Mouse (Mus musculus) CH12.LX (cell line): ENCODE data around the gene Zfp758. TPM values are rescaled to one million over a fixed set of nuclear protein-coding genes. Genes with fewer than 3 reads are reported as not detected.
A peak's percentile ranks its signal among the peaks of the same experiment; 100 is the strongest.

ENCODE experiments used
- DNase-seq: peaks from one replicate; pipeline ENCODE4 v3.0.0-alpha.2; 2013; ENCODE audit errors: extremely low read depth
- H3K27ac ChIP-seq: 2 replicates; pipeline ENCODE4 v1.5.1; 2012; ENCODE audit warnings: low read depth, mild to moderate bottlenecking, control low read depth, moderate library complexity; ENCODE audit not compliant: insufficient read depth
- H3K27me3 ChIP-seq: replicated peaks from 2 replicates; pipeline ENCODE3; 2012; ENCODE audit warnings: inconsistent platforms
- H3K36me3 ChIP-seq, 2 experiments: replicated peaks in 1 of 2; 2 replicates each; pipeline versions ENCODE3 to v1.6.1; 2012; ENCODE audit warnings: inconsistent platforms in 1 of 2, low read length in 1 of 2, mild to moderate bottlenecking in 1 of 2, mixed read lengths in 1 of 2, moderate library complexity in 1 of 2; ENCODE audit not compliant: control insufficient read depth in 1 of 2, insufficient read depth in 1 of 2
- H3K4me1 ChIP-seq, 2 experiments: 2 replicates each; pipeline ENCODE4 v1.6.1; 2012; ENCODE audit warnings: inconsistent platforms in 1 of 2, moderate library complexity in 1 of 2; ENCODE audit not compliant: insufficient read depth in 2 of 2, control insufficient read depth in 1 of 2
- H3K4me2 ChIP-seq: 2 replicates; pipeline ENCODE4 v1.6.1; 2012; ENCODE audit warnings: low read depth, mild to moderate bottlenecking, control low read depth; ENCODE audit not compliant: poor library complexity, insufficient read depth, severe bottlenecking
- H3K4me3 ChIP-seq, 3 experiments: fragments of 150-350 bp in 1 of 3; sonication (generic) in 1 of 3; replicated peaks in 1 of 3; 2 replicates each; pipeline versions ENCODE3 to v1.5.1; 2011 to 2012; ENCODE audit warnings: low read depth in 2 of 3, low read length in 2 of 3, mild to moderate bottlenecking in 2 of 3, moderate library complexity in 2 of 3, control low read depth in 1 of 3, improper control_type of control experiment in 1 of 3, inconsistent platforms in 1 of 3, mixed read lengths in 1 of 3; ENCODE audit not compliant: poor library complexity in 1 of 3
- H3K79me2 ChIP-seq: replicated peaks from 2 replicates; pipeline ENCODE4 v1.6.1; 2012; ENCODE audit warnings: mild to moderate bottlenecking, moderate library complexity; ENCODE audit not compliant: control insufficient read depth, poor library complexity, insufficient read depth, severe bottlenecking; ENCODE audit errors: extremely low read depth
- H3K9ac ChIP-seq: 2 replicates; pipeline ENCODE4 v1.6.1; 2012; ENCODE audit warnings: low read depth, mild to moderate bottlenecking, control low read depth, moderate library complexity; ENCODE audit not compliant: insufficient read depth
- H3K9me3 ChIP-seq: replicated peaks from 2 replicates; pipeline ENCODE3; 2012; ENCODE audit warnings: low read length, inconsistent platforms, mixed read lengths
- ELF1 ChIP-seq: IDR thresholded peaks from 2 replicates; pipeline ENCODE4 v1.6.1; 2014; ENCODE audit warnings: low read depth, mild to moderate bottlenecking, inconsistent platforms, low read length, improper control_type of control experiment
- MXI1 ChIP-seq: IDR thresholded peaks from 2 replicates; pipeline ENCODE4 v1.6.1; 2011; ENCODE audit warnings: mild to moderate bottlenecking, low read depth, low read length, improper control_type of control experiment
- ZNF384 ChIP-seq: IDR thresholded peaks from 2 replicates; pipeline ENCODE4 v1.6.1; 2012; ENCODE audit warnings: low read depth, low read length, improper control_type of control experiment, inconsistent platforms
- dilution Hi-C: fragments of 300-500 bp; cut with MboI; formaldehyde crosslinking; loops from 2 replicates; pipeline ENCODE4 v1.14.3; 2020; ENCODE audit warnings: low sequenced_read_pairs; ENCODE audit not compliant: extremely low pct_unique_long_range_greater_than_20kb, extremely low pct_ligation_motif_present
- in situ Hi-C: fragments of 300-500 bp; cut with MboI; formaldehyde crosslinking; loops from 3 replicates; pipeline ENCODE4 v1.14.3; 2019; ENCODE audit warnings: low sequenced_read_pairs, low pct_ligation_motif_present, low pct_unique_long_range_greater_than_20kb, mixed read lengths
- polyA plus RNA-seq: library from polyadenylated mRNA; unstranded; fragments of >175 nt; gene quantifications from 2 replicates; pipeline ENCODE4 v1.2.1, GENCODE M21; 2012; ENCODE audit warnings: low read depth; ENCODE audit not compliant: insufficient read length
- total RNA-seq, 2 experiments: library from RNA; depleted of rRNA; stranded (reverse); fragments of 300-350 nt in 1 of 2; fragments of >200 nt in 1 of 2; gene quantifications; 2 replicates each; pipeline ENCODE4 v1.2.3; 2012 to 2014

The Zfp758 gene
- total and polyA plus RNA-seq, 3 experiments = 1.7 to 5.7 (median 2.1) TPM

DNA sequence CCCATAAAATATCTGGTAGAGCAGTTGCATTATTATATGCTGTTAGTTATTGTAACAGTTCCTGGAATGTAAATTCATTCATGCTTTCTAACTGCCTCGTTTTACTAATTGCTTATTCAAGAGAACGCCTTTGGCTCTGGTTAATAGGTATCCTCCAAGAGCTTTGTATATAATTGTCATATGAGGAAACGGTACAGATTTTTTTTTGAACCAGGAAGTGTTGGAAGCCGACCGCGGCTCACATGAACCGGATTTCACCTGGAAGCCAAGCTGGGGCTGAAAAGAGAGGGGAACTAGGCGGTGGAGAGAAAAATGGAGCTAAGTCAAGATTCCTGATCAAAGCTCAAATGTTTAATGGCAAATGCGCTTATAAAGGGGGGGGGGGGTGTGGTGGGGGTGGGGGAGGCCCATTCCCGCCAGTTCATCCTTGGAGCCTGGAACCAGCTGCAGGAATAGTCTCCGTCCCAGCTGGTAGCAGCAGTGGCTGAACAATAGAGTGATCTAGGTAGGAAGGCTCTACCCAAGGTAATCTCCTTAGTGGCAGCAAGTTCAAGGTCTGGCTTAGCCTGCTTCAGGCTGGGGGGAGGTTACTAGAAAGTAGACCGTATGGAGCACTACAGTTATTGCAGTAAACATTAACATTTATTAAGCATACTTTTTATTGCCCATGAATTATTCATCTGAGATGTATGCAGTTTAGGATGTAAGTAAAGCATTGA lies 63.5 kb downstream of the Zfp758 start:
- peak overlapping the region; percentile 30 to 90 (median 65) for H3K4me3 ChIP-seq
- H3K4me2 ChIP-seq = peak overlapping the region; percentile 55; the same call in 1 of the 2 replicates
- H3K36me3 ChIP-seq = peaks cover 0 to under 1% of the 10 kb centered on the region in 2 experiments
- dilution Hi-C loops = no loop called here
- H3K9me3 ChIP-seq = no peaks in the 10 kb centered on the region
- H3K9ac ChIP-seq = peak overlapping the region; percentile 76; the same call in 1 of the 2 replicates
- H3K79me2 ChIP-seq = no peaks in the 10 kb centered on the region
- in situ Hi-C loops = loop anchor here (25.0 kb wide), 1 partner anchor 337 kb away; no protein-coding TSS in a partner anchor
- peak; percentile 67 for TF ChIP-seq ZNF384
- TF ChIP-seq MXI1 = no peak
- peak; percentile 50 for TF ChIP-seq ELF1
- H3K27ac ChIP-seq = no peak overlapping the region
- H3K4me1 ChIP-seq = peaks cover 0 to 21% of the 10 kb centered on the region in 2 experiments; a peak in 2 of 4 replicates
- no peaks in the 10 kb centered on the region for H3K27me3 ChIP-seq
- peak; percentile 27 for DNase-seq

Other genes starting within 250 kb of the Zfp758 start
- 1.1 and 1.3 TPM in 2 replicates for gene Zfp947, start 195.3 kb upstream of the Zfp758 start, total RNA-seq (2012; rRNA removed)
- gene Zfp947, start 195.3 kb upstream of the Zfp758 start, total RNA-seq (2014; rRNA removed) = 5.9 and 7.3 TPM in 2 replicates
- 2.5 and 2.9 TPM in 2 replicates for gene Zfp947, start 195.3 kb upstream of the Zfp758 start, polyA plus RNA-seq
- 2.2 and 2.7 TPM in 2 replicates for gene Zfp994, start 135.8 kb upstream of the Zfp758 start, total RNA-seq (2012; rRNA removed)
- 6.2 and 7.1 TPM in 2 replicates for gene Zfp994, start 135.8 kb upstream of the Zfp758 start, total RNA-seq (2014; rRNA removed)
- gene Zfp994, start 135.8 kb upstream of the Zfp758 start, polyA plus RNA-seq = 2.1 and 2.7 TPM in 2 replicates
- gene CT030661.1, start 46.6 kb upstream of the Zfp758 start, total RNA-seq (2012; rRNA removed) = 8.0 and 9.0 TPM in 2 replicates
- gene CT030661.1, start 46.6 kb upstream of the Zfp758 start, total RNA-seq (2014; rRNA removed) = 23.5 and 28.3 TPM in 2 replicates
- 10.6 and 12.7 TPM in 2 replicates for gene CT030661.1, start 46.6 kb upstream of the Zfp758 start, polyA plus RNA-seq
- gene Zfp944, start 53 bp upstream of the Zfp758 start, total RNA-seq (2012; rRNA removed) = 2.6 and 3.9 TPM in 2 replicates
- gene Zfp944, start 53 bp upstream of the Zfp758 start, total RNA-seq (2014; rRNA removed) = 6.9 and 9.9 TPM in 2 replicates
- 3.4 and 4.0 TPM in 2 replicates for gene Zfp944, start 53 bp upstream of the Zfp758 start, polyA plus RNA-seq
- 1.9 and 2.7 TPM in 2 replicates for gene Zfp946, start 62.8 kb downstream of the Zfp758 start, total RNA-seq (2012; rRNA removed)
- gene Zfp946, start 62.8 kb downstream of the Zfp758 start, total RNA-seq (2014; rRNA removed) = 7.1 and 7.3 TPM in 2 replicates
- 5.9 and 6.6 TPM in 2 replicates for gene Zfp946, start 62.8 kb downstream of the Zfp758 start, polyA plus RNA-seq
- not detected in 2 replicates for gene Vmn2r111, start 212.0 kb downstream of the Zfp758 start, total RNA-seq (2012; rRNA removed)
- not detected in 2 replicates for gene Vmn2r111, start 212.0 kb downstream of the Zfp758 start, total RNA-seq (2014; rRNA removed)
- gene Vmn2r111, start 212.0 kb downstream of the Zfp758 start, polyA plus RNA-seq = 0.04 TPM in 1 of 2 replicates, not detected in the other
- gene Vmn2r112, start 239.5 kb downstream of the Zfp758 start, total RNA-seq (2012; rRNA removed) = not detected in 2 replicates
- not detected in 2 replicates for gene Vmn2r112, start 239.5 kb downstream of the Zfp758 start, total RNA-seq (2014; rRNA removed)
- gene Vmn2r112, start 239.5 kb downstream of the Zfp758 start, polyA plus RNA-seq = not detected in 2 replicates